Mouse (Mus musculus) kidney, postnatal 0 days (tissue): ENCODE results near the gene Rdh16f2. TPM values are rescaled to one million over a fixed set of nuclear protein-coding genes. Genes with fewer than 3 reads are reported as not detected.

Source experiments
- ATAC-seq: fragments of 200-750 bp; cut with Nextera tagmentation; replicated peaks from 2 replicates; pipeline ENCODE4 v1.8.0; 2017; ENCODE audit warnings: low read depth, moderate number of reproducible peaks, moderate TSS enrichment, moderate library complexity; ENCODE audit not compliant: low FRiP score
- DNase-seq: peaks from one replicate; pipeline ENCODE4 v3.0.0-alpha.2; 2016; ENCODE audit warnings: low spot score
- H3K27ac ChIP-seq: fragments of 300-500 bp; sonication (generic); 2 replicates; pipeline ENCODE4 v1.5.1; 2014; ENCODE audit warnings: mild to moderate bottlenecking
- H3K27me3 ChIP-seq: fragments of 300-500 bp; sonication (generic); 2 replicates; pipeline ENCODE4 v1.6.1; 2014; ENCODE audit warnings: low read length, mixed read lengths; ENCODE audit not compliant: insufficient read depth
- H3K36me3 ChIP-seq: fragments of 300-500 bp; sonication (generic); 2 replicates; pipeline ENCODE4 v1.6.1; 2014; ENCODE audit warnings: low read length, mixed read lengths; ENCODE audit not compliant: insufficient read depth
- H3K4me1 ChIP-seq: fragments of 300-500 bp; sonication (generic); replicated peaks from 2 replicates; pipeline ENCODE4 v1.6.1; 2014; ENCODE audit warnings: antibody characterized with exemption, low read length, mixed read lengths; ENCODE audit not compliant: insufficient read depth
- H3K4me2 ChIP-seq: fragments of 300-500 bp; sonication (generic); 2 replicates; pipeline ENCODE4 v1.6.1; 2014; ENCODE audit warnings: mild to moderate bottlenecking, low read length, moderate library complexity, mixed read lengths
- H3K4me3 ChIP-seq: fragments of 300-500 bp; sonication (generic); replicated peaks from 2 replicates; pipeline ENCODE4 v1.5.1; 2014; ENCODE audit warnings: low read depth, low read length
- H3K9ac ChIP-seq: fragments of 300-500 bp; sonication (generic); 2 replicates; pipeline ENCODE4 v1.6.1; 2014; ENCODE audit warnings: low read depth, low read length
- H3K9me3 ChIP-seq: fragments of 300-500 bp; sonication (generic); replicated peaks from 2 replicates; pipeline ENCODE4 v1.6.1; 2016; ENCODE audit warnings: low read length, inconsistent platforms, mixed read lengths
- CTCF ChIP-seq: IDR thresholded peaks from 2 replicates; pipeline ENCODE4 v1.5.1; 2016; ENCODE audit warnings: antibody characterized with exemption, low read depth, mild to moderate bottlenecking, moderate library complexity
- WGBS: fragments of 180-500 bp; shearing (Covaris S2); extraction: QIAGEN DNeasy Blood & Tissue Kit; methylation state at CpG from one replicate; pipeline ENCODE4 v1.1.7; 2014; 5-methylcytosine and 5-hydroxymethylcytosine counted together
- polyA plus RNA-seq: library from polyadenylated mRNA; unstranded; fragments of >200 nt; fragmentation: Nextera tagmentation; extraction: Ambion mirVana; gene quantifications from 2 replicates; pipeline ENCODE4 v1.2.1, GENCODE M21; 2015

The Rdh16f2 gene
- polyA plus RNA-seq, 1 experiment from 2014 or later: 2.3 TPM

GRCm38 (mm10) chr10:127924597-127925378 lies 58.5 kb downstream of the Rdh16f2 start:
- H3K4me3 ChIP-seq: no peak overlapping the region
- H3K36me3 ChIP-seq: no peaks in the 10 kb centered on the region
- no peak for TF ChIP-seq CTCF
- H3K27ac ChIP-seq: peak overlapping the region; percentile 76
- no peaks in the 10 kb centered on the region for H3K9me3 ChIP-seq
- 0 out of 2 replicates have a peak, but pooled peaks cover 3% of the 10 kb centered on the region for H3K4me1 ChIP-seq
- H3K27me3 ChIP-seq: no peaks in the 10 kb centered on the region
- H3K9ac ChIP-seq: no peak overlapping the region
- 36% methylated on average over 7 of the region's 7 CpGs for WGBS
- no peak overlapping the region for H3K4me2 ChIP-seq
- DNase-seq (peak; percentile 53), ATAC-seq (peak; percentile 76; the same call in 1 of the 2 replicates)

Other genes starting within 250 kb of the Rdh16f2 start
- gene Lrp1, start 245.3 kb upstream of the Rdh16f2 start, polyA plus RNA-seq: 42.6 and 44.5 TPM in 2 replicates
- 26.2 and 27.0 TPM in 2 replicates for gene Stat6, start 223.5 kb upstream of the Rdh16f2 start, polyA plus RNA-seq
- 6.6 and 6.9 TPM in 2 replicates for gene Nemp1, start 199.6 kb upstream of the Rdh16f2 start, polyA plus RNA-seq
- gene Nab2, start 197.9 kb upstream of the Rdh16f2 start, polyA plus RNA-seq: 21.5 and 24.3 TPM in 2 replicates
- gene Myo1a, start 161.3 kb upstream of the Rdh16f2 start, polyA plus RNA-seq: 0.07 and 0.18 TPM in 2 replicates
- gene Tac2, start 142.0 kb upstream of the Rdh16f2 start, polyA plus RNA-seq: 2.5 and 2.6 TPM in 2 replicates
- 2.8 and 3.0 TPM in 2 replicates for gene Zbtb39, start 126.9 kb upstream of the Rdh16f2 start, polyA plus RNA-seq
- 8.3 and 8.9 TPM in 2 replicates for gene Gpr182, start 114.7 kb upstream of the Rdh16f2 start, polyA plus RNA-seq
- 0.21 and 0.28 TPM in 2 replicates for gene Rdh1, start 106.8 kb upstream of the Rdh16f2 start, polyA plus RNA-seq
- gene Rdh16f1, start 106.7 kb upstream of the Rdh16f2 start, polyA plus RNA-seq: 0.87 and 0.98 TPM in 2 replicates
- gene Rdh9, start 90.1 kb upstream of the Rdh16f2 start, polyA plus RNA-seq: not detected in 2 replicates
- 12.7 and 13.1 TPM in 2 replicates for gene Rdh16, start 65.3 kb upstream of the Rdh16f2 start, polyA plus RNA-seq
- 11.4 and 12.6 TPM in 2 replicates for gene Rdh19, start 16.5 kb upstream of the Rdh16f2 start, polyA plus RNA-seq
- 0.13 and 0.21 TPM in 2 replicates for gene Rdh7, start 22.3 kb downstream of the Rdh16f2 start, polyA plus RNA-seq
- not detected in 2 replicates for gene Sdr9c7, start 32.0 kb downstream of the Rdh16f2 start, polyA plus RNA-seq
- not detected in 2 replicates for gene Hsd17b6, start 141.1 kb downstream of the Rdh16f2 start, polyA plus RNA-seq
- 43.9 and 53.2 TPM in 2 replicates for gene Prim1, start 148.7 kb downstream of the Rdh16f2 start, polyA plus RNA-seq
- 769 and 820 TPM in 2 replicates for gene Naca, start 169.1 kb downstream of the Rdh16f2 start, polyA plus RNA-seq
- gene Ptges3, start 192.5 kb downstream of the Rdh16f2 start, polyA plus RNA-seq: 467 and 468 TPM in 2 replicates
- 3,631 and 3,848 TPM in 2 replicates for gene Atp5b, start 216.8 kb downstream of the Rdh16f2 start, polyA plus RNA-seq
- gene Baz2a, start 225.1 kb downstream of the Rdh16f2 start, polyA plus RNA-seq: 9.8 and 11.3 TPM in 2 replicates